Mouse (Mus musculus) inflammation-experienced regulatory T-cells, adult 6 months (primary cell): Measurements from ENCODE around the gene Naa60. TPM values are rescaled to one million over a fixed set of nuclear protein-coding genes. Genes with fewer than 3 reads are reported as not detected.
"Not testable (repeated sequence)": the region's sequence is repeated elsewhere in the genome, so short reads cannot be mapped to it uniquely, and the experiment has no call there.

Experiments
- ATAC-seq: one replicate; pipeline ENCODE4 v1.8.0; 2017
- polyA plus RNA-seq, 3 experiments: library from polyadenylated mRNA; unstranded; fragments of 100-300 nt; shearing (Covaris generic); gene quantifications; one replicate each; pipeline ENCODE4 v1.2.1; 2017

Gene Naa60
- 100 to 1,000 TPM; 106 to 119 (median 107) TPM for polyA plus RNA-seq

- peak; percentile 94 for ATAC-seq
Measured at GRCm38 (mm10) chr16:3872216-3873047, at the start of gene Naa60. Naa60 (plus strand) TSS chr16:3872375.

- no peak for ATAC-seq
Measured at GRCm38 (mm10) chr16:3828021-3828420, 44.2 kb upstream of the Naa60 start.

- no peak for ATAC-seq
Measured at GRCm38 (mm10) chr16:3829727-3830126, 42.4 kb upstream of the Naa60 start.

- ATAC-seq = no peak
Measured at GRCm38 (mm10) chr16:3830588-3831109, 41.5 kb upstream of the Naa60 start, which contains the start of gene Olfr15. Olfr15 (plus strand) TSS chr16:3830878.

GRCm38 (mm10) chr16:3835461-3835860 lies 36.7 kb upstream of the Naa60 start:
- no peak for ATAC-seq

GRCm38 (mm10) chr16:3839157-3839885 lies 32.9 kb upstream of the Naa60 start:
- ATAC-seq = peak; percentile 86

- no peak for ATAC-seq
Measured at GRCm38 (mm10) chr16:3842989-3843388, 29.2 kb upstream of the Naa60 start.

- ATAC-seq = no peak
Measured at GRCm38 (mm10) chr16:3843796-3844195, 28.4 kb upstream of the Naa60 start.

GRCm38 (mm10) chr16:3846711-3847518 lies 25.3 kb upstream of the Naa60 start, which contains the start of gene Zfp174:
Zfp174 (plus strand) TSS chr16:3847268.
- peak; percentile 100 for ATAC-seq

- ATAC-seq = no peak
Measured at GRCm38 (mm10) chr16:3847871-3848270, 24.3 kb upstream of the Naa60 start.

GRCm38 (mm10) chr16:3848416-3848815 lies 23.8 kb upstream of the Naa60 start:
- ATAC-seq = no peak

GRCm38 (mm10) chr16:3851301-3851700 lies 20.9 kb upstream of the Naa60 start:
- not testable (repeated sequence) for ATAC-seq

- no peak for ATAC-seq
Measured at GRCm38 (mm10) chr16:3852586-3852985, 19.6 kb upstream of the Naa60 start.

- ATAC-seq = no peak
Measured at GRCm38 (mm10) chr16:3854437-3855182, 17.6 kb upstream of the Naa60 start.

GRCm38 (mm10) chr16:3855776-3856175 lies 16.4 kb upstream of the Naa60 start:
- ATAC-seq = no peak

GRCm38 (mm10) chr16:3859254-3859653 lies 12.9 kb upstream of the Naa60 start:
- no peak for ATAC-seq

- ATAC-seq = no peak
Measured at GRCm38 (mm10) chr16:3871815-3872214, 360 bp upstream of the Naa60 start.

- no peak for ATAC-seq
Measured at GRCm38 (mm10) chr16:3876346-3876745, 4.2 kb downstream of the Naa60 start.

GRCm38 (mm10) chr16:3884201-3885064 lies 12.3 kb downstream of the Naa60 start, which contains the start of the genes Zfp597 and Gm20695:
Zfp597 (minus strand) TSS chr16:3884561.
Gm20695 (plus strand) TSS chr16:3884648.
- ATAC-seq = peak; percentile 96

- no peak for ATAC-seq
Measured at GRCm38 (mm10) chr16:3885065-3885670, 13.0 kb downstream of the Naa60 start.
